Mouse (Mus musculus): ENCODE results near the gene Reep6. TPM values are rescaled to one million over a fixed set of nuclear protein-coding genes. Genes with fewer than 3 reads are reported as not detected.

The Reep6 gene
- polyA plus RNA-seq, 1 experiment from 2014 or later: 5.2 TPM

GRCm38 (mm10) chr10:80320340-80320760 is 9.4 kb upstream of the Reep6 start, which contains the start of gene 2310011J03Rik:
TSS of gene 2310011J03Rik (minus strand) at chr10:80320537.
- peak within 1 kb of the TSS; percentile 60 for H3K4me2 ChIP-seq (ENCODE audit: low read depth, severe bottlenecking)
- no peak within 1 kb of the TSS for H3K27ac ChIP-seq (replicated peaks; ENCODE audit: low read depth, low read length)
- peak within 1 kb of the TSS; percentile 71 for H3K9ac ChIP-seq (ENCODE audit: low read length)
- peaks cover 17% of the 10 kb centered on the region for H3K27me3 ChIP-seq (ENCODE audit: control insufficient read depth, insufficient read depth, low read length)
- under 1% methylated on average over 34 of the region's 34 CpGs for WGBS
- H3K36me3 ChIP-seq (ENCODE audit: control insufficient read depth, insufficient read depth, low read length): peaks cover 3% of the 10 kb centered on the region; the same call in 1 of the 2 replicates
- ATAC-seq (ENCODE audit: insufficient number of reproducible peaks, low FRiP score, low TSS enrichment, low read depth) (no peak), DNase-seq (ENCODE audit: low spot score) (peak; percentile 93)
- H3K4me1 ChIP-seq (ENCODE audit: control insufficient read depth, insufficient read depth, low read length): peaks cover 15% of the 10 kb centered on the region
- peak within 1 kb of the TSS; percentile 84 for H3K4me3 ChIP-seq (ENCODE audit: low read depth, low read length)
- H3K9me3 ChIP-seq (ENCODE audit: control insufficient read depth, low read length): no peaks in the 10 kb centered on the region

GRCm38 (mm10) chr10:80321014-80321669 is 8.6 kb upstream of the Reep6 start:
- H3K4me2 ChIP-seq (ENCODE audit: low read depth, severe bottlenecking): no peak overlapping the region
- no peak overlapping the region for H3K27ac ChIP-seq (replicated peaks; ENCODE audit: low read depth, low read length)
- peak overlapping the region; percentile 6; the same call in 1 of the 2 replicates for H3K4me3 ChIP-seq (ENCODE audit: low read depth, low read length)
- peaks cover 15% of the 10 kb centered on the region for H3K4me1 ChIP-seq (ENCODE audit: control insufficient read depth, insufficient read depth, low read length)
- peaks cover 10% of the 10 kb centered on the region for H3K27me3 ChIP-seq (ENCODE audit: control insufficient read depth, insufficient read depth, low read length)
- 75% methylated on average over 6 of the region's 6 CpGs for WGBS
- DNase-seq (ENCODE audit: low spot score): no peak
- ATAC-seq (ENCODE audit: insufficient number of reproducible peaks, low FRiP score, low TSS enrichment, low read depth): no peak
- H3K9ac ChIP-seq (ENCODE audit: low read length): no peak overlapping the region
- H3K9me3 ChIP-seq (ENCODE audit: control insufficient read depth, low read length): no peaks in the 10 kb centered on the region
- peaks cover 3% of the 10 kb centered on the region; the same call in 1 of the 2 replicates for H3K36me3 ChIP-seq (ENCODE audit: control insufficient read depth, insufficient read depth, low read length)

GRCm38 (mm10) chr10:80321670-80322581 is 7.8 kb upstream of the Reep6 start:
- WGBS: 92% methylated on average over 21 of the region's 21 CpGs
- peaks cover 13% of the 10 kb centered on the region for H3K4me1 ChIP-seq (ENCODE audit: control insufficient read depth, insufficient read depth, low read length)
- no peak overlapping the region for H3K27ac ChIP-seq (replicated peaks; ENCODE audit: low read depth, low read length)
- peaks cover 3% of the 10 kb centered on the region; the same call in 1 of the 2 replicates for H3K36me3 ChIP-seq (ENCODE audit: control insufficient read depth, insufficient read depth, low read length)
- no peak overlapping the region for H3K9ac ChIP-seq (ENCODE audit: low read length)
- H3K27me3 ChIP-seq (ENCODE audit: control insufficient read depth, insufficient read depth, low read length): peaks cover 3% of the 10 kb centered on the region
- no peak for DNase-seq (ENCODE audit: low spot score)
- H3K4me2 ChIP-seq (ENCODE audit: low read depth, severe bottlenecking): peak overlapping the region; percentile 89
- peak overlapping the region; percentile 51; the same call in 1 of the 2 replicates for H3K4me3 ChIP-seq (ENCODE audit: low read depth, low read length)
- no peaks in the 10 kb centered on the region for H3K9me3 ChIP-seq (ENCODE audit: control insufficient read depth, low read length)
- ATAC-seq (ENCODE audit: insufficient number of reproducible peaks, low FRiP score, low TSS enrichment, low read depth): no peak

- ATAC-seq (ENCODE audit: insufficient number of reproducible peaks, low FRiP score, low TSS enrichment, low read depth): no peak
- Histone ChIP-seq H3K27me3 (ENCODE audit: control insufficient read depth, insufficient read depth, low read length) (no peaks in the 10 kb centered on the region), H3K9me3 (ENCODE audit: control insufficient read depth, low read length) (no peaks in the 10 kb centered on the region), H3K4me2 (ENCODE audit: low read depth, severe bottlenecking) (peak overlapping the region; percentile 89), H3K4me1 (ENCODE audit: control insufficient read depth, insufficient read depth, low read length) (peaks cover 13% of the 10 kb centered on the region), H3K36me3 (ENCODE audit: control insufficient read depth, insufficient read depth, low read length) (peaks cover 3% of the 10 kb centered on the region; the same call in 1 of the 2 replicates), H3K9ac (ENCODE audit: low read length) (peak overlapping the region; percentile 4), H3K27ac (replicated peaks; ENCODE audit: low read depth, low read length) (no peak overlapping the region), H3K4me3 (ENCODE audit: low read depth, low read length) (peak overlapping the region; percentile 51)
- peak; percentile 51 for DNase-seq (ENCODE audit: low spot score)
- WGBS: 6% methylated on average over 28 of the region's 28 CpGs
Observed at GRCm38 (mm10) chr10:80322811-80323211, 6.9 kb upstream of the Reep6 start.

- Histone ChIP-seq H3K9ac (ENCODE audit: low read length) (peak overlapping the region; percentile 4), H3K4me1 (ENCODE audit: control insufficient read depth, insufficient read depth, low read length) (peaks cover 13% of the 10 kb centered on the region), H3K27me3 (ENCODE audit: control insufficient read depth, insufficient read depth, low read length) (no peaks in the 10 kb centered on the region; the same call in 1 of the 2 replicates), H3K27ac (replicated peaks; ENCODE audit: low read depth, low read length) (no peak overlapping the region), H3K4me2 (ENCODE audit: low read depth, severe bottlenecking) (peak overlapping the region; percentile 89), H3K36me3 (ENCODE audit: control insufficient read depth, insufficient read depth, low read length) (no peaks in the 10 kb centered on the region; the same call in 1 of the 2 replicates), H3K9me3 (ENCODE audit: control insufficient read depth, low read length) (no peaks in the 10 kb centered on the region), H3K4me3 (ENCODE audit: low read depth, low read length) (peak overlapping the region; percentile 51)
- 2% methylated on average over 46 of the region's 46 CpGs for WGBS
- ATAC-seq (ENCODE audit: insufficient number of reproducible peaks, low FRiP score, low TSS enrichment, low read depth) (peak; percentile 28; the same call in 1 of the 2 replicates), DNase-seq (ENCODE audit: low spot score) (peak; percentile 67)
Observed at GRCm38 (mm10) chr10:80323261-80324119, 6.3 kb upstream of the Reep6 start.

- no peaks in the 10 kb centered on the region; the same call in 1 of the 2 replicates for H3K27me3 ChIP-seq (ENCODE audit: control insufficient read depth, insufficient read depth, low read length)
- no peak overlapping the region for H3K27ac ChIP-seq (replicated peaks; ENCODE audit: low read depth, low read length)
- no peak for DNase-seq (ENCODE audit: low spot score)
Observed at GRCm38 (mm10) chr10:80324120-80325037, 5.4 kb upstream of the Reep6 start.

GRCm38 (mm10) chr10:80325045-80325444 is 4.7 kb upstream of the Reep6 start:
- H3K9ac ChIP-seq (ENCODE audit: low read length): no peak overlapping the region
- no peaks in the 10 kb centered on the region for H3K9me3 ChIP-seq (ENCODE audit: control insufficient read depth, low read length)
- ATAC-seq (ENCODE audit: insufficient number of reproducible peaks, low FRiP score, low TSS enrichment, low read depth) (no peak), DNase-seq (ENCODE audit: low spot score) (no peak)
- no peaks in the 10 kb centered on the region; the same call in 1 of the 2 replicates for H3K27me3 ChIP-seq (ENCODE audit: control insufficient read depth, insufficient read depth, low read length)
- H3K4me1 ChIP-seq (ENCODE audit: control insufficient read depth, insufficient read depth, low read length): peaks cover 14% of the 10 kb centered on the region
- H3K27ac ChIP-seq (replicated peaks; ENCODE audit: low read depth, low read length): no peak overlapping the region
- 81% methylated on average over 21 of the region's 21 CpGs for WGBS
- H3K36me3 ChIP-seq (ENCODE audit: control insufficient read depth, insufficient read depth, low read length): no peaks in the 10 kb centered on the region
- H3K4me2 ChIP-seq (ENCODE audit: low read depth, severe bottlenecking): no peak overlapping the region
- no peak overlapping the region for H3K4me3 ChIP-seq (ENCODE audit: low read depth, low read length)

More at GRCm38 (mm10) chr10:80324120-80325037, 5.4 kb upstream of the Reep6 start:
- H3K4me1 ChIP-seq (ENCODE audit: control insufficient read depth, insufficient read depth, low read length): peaks cover 14% of the 10 kb centered on the region
- H3K4me3 ChIP-seq (ENCODE audit: low read depth, low read length): peak overlapping the region; percentile 51
- H3K36me3 ChIP-seq (ENCODE audit: control insufficient read depth, insufficient read depth, low read length): no peaks in the 10 kb centered on the region
- 76% methylated on average over 17 of the region's 17 CpGs for WGBS
- peak overlapping the region; percentile 89 for H3K4me2 ChIP-seq (ENCODE audit: low read depth, severe bottlenecking)
- H3K9ac ChIP-seq (ENCODE audit: low read length): no peak overlapping the region
- ATAC-seq (ENCODE audit: insufficient number of reproducible peaks, low FRiP score, low TSS enrichment, low read depth): no peak
- no peaks in the 10 kb centered on the region for H3K9me3 ChIP-seq (ENCODE audit: control insufficient read depth, low read length)
